In the genomic region with DNA sequence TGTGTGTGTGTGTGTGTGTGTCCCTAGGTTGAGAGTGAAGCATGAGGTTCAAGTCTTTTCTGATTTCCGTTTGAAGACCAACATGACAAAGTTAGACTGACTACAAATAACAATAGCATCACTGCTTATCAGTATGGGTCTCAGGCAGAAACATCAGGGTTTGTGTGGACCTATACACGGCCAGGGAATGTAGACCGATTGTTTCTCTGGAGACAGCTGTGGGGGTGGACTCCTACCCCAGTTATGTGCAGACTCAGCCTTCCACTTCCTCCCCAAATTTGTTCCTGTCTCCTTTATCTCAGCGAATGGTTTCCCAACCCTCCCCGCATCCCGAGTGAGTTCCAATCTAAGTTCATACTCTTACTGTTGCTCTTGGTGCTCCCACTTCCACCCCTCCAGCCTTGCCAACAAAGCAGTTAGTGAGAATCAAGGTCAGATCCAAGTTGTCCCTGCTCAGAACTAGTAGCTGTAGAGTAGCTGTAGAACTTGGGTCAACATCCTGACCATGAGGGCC, we compare ENCODE assay signal across 25 mouse cellular contexts. TPM values are rescaled to one million over a fixed set of nuclear protein-coding genes. Genes with fewer than 3 reads are reported as not detected.
DNase-seq lines count a peak whose midpoint lies in the region; ATAC-seq and TF ChIP-seq lines count a peak whose summit lies in the region.
"Had no signal": no experiment of that assay in that cellular context is flagged by ENCODE, and none has a peak within 500 bp of the region (broad histone marks: within the 10 kb centered on the region; RNA-seq: fewer than 3 reads in every experiment).

No protein-coding gene starts in this region.

- peak; percentile 7 for DNase-seq in heart, postnatal 4 days
- no peak for DNase-seq in heart, postnatal 25 days (ENCODE audit: low spot score)
- DNase-seq in kidney, postnatal 14 days = peak; percentile 15
- DNase-seq in liver, embryonic 11.5 days (ENCODE audit: low spot score) = no peak
- no peak for DNase-seq in hindbrain, postnatal 0 days (ENCODE audit: low spot score)
- DNase-seq: adrenal gland, adult 2 months; adrenal gland, postnatal 14 days; cerebellum, adult 11 months; cerebellum, adult 2 months; cerebellum, adult 9-11 months; cerebellum, postnatal 25 days; forebrain, postnatal 0 days; gastrocnemius, adult 2 months; gastrocnemius, postnatal 14 days had no signal

- no peak for ATAC-seq in kidney, embryonic 14.5 days (ENCODE audit: low FRiP score, low TSS enrichment)
- peak; percentile 52; the same call in 1 of the 2 replicates for ATAC-seq in liver, embryonic 16.5 days (ENCODE audit: low read depth)
- ATAC-seq in liver, embryonic 11.5 days (replicated peaks; ENCODE audit: low FRiP score) = no peak
- ATAC-seq in hindbrain, postnatal 0 days = no peak
- ATAC-seq: CD4-positive, CD25-positive, alpha-beta regulatory T cell, adult 4 months; forebrain, embryonic 14.5 days; forebrain, postnatal 0 days had no signal

- no peaks in the 10 kb centered on the region for H3K9me3 ChIP-seq in kidney, embryonic 14.5 days (ENCODE audit: control insufficient read depth, low read length)
- H3K9me3 ChIP-seq in liver, embryonic 16.5 days (replicated peaks; ENCODE audit: control insufficient read depth, low read length) = no peaks in the 10 kb centered on the region
- no peaks in the 10 kb centered on the region for H3K9me3 ChIP-seq in liver, embryonic 11.5 days (ENCODE audit: control insufficient read depth, low read length)
- no peaks in the 10 kb centered on the region for H3K9me3 ChIP-seq in hindbrain, postnatal 0 days (ENCODE audit: low read length)
- H3K9me3 ChIP-seq: embryonic facial prominence, embryonic 12.5 days; embryonic facial prominence, embryonic 15.5 days; heart, embryonic 13.5 days; hindbrain, embryonic 12.5 days; hindbrain, embryonic 15.5 days had no signal

- TF ChIP-seq CTCF in hindbrain, postnatal 0 days (IDR thresholded peaks at IDR 0.05; ENCODE audit: low read depth) = no peak

- H3K36me3 ChIP-seq in kidney, embryonic 14.5 days (ENCODE audit: control insufficient read depth, insufficient read depth, low read length) = no peaks in the 10 kb centered on the region
- H3K36me3 ChIP-seq in liver, embryonic 16.5 days (ENCODE audit: control insufficient read depth, insufficient read depth) = no peaks in the 10 kb centered on the region
- no peaks in the 10 kb centered on the region for H3K36me3 ChIP-seq in liver, embryonic 11.5 days (ENCODE audit: control insufficient read depth, insufficient read depth, low read length)
- no peaks in the 10 kb centered on the region for H3K36me3 ChIP-seq in hindbrain, postnatal 0 days (ENCODE audit: insufficient read depth, low read length)
- H3K36me3 ChIP-seq: embryonic facial prominence, embryonic 12.5 days; embryonic facial prominence, embryonic 15.5 days; heart, embryonic 13.5 days; hindbrain, embryonic 12.5 days; hindbrain, embryonic 15.5 days had no signal

- peaks cover 28% of the 10 kb centered on the region for H3K4me1 ChIP-seq in kidney, embryonic 14.5 days (ENCODE audit: control insufficient read depth, insufficient read depth, low read length)
- peaks cover 10% of the 10 kb centered on the region for H3K4me1 ChIP-seq in liver, embryonic 16.5 days (ENCODE audit: control insufficient read depth, low read depth, low read length)
- peaks cover 26% of the 10 kb centered on the region for H3K4me1 ChIP-seq in liver, embryonic 11.5 days (replicated peaks; ENCODE audit: control insufficient read depth, insufficient read depth, low read length)
- H3K4me1 ChIP-seq in hindbrain, postnatal 0 days (ENCODE audit: insufficient read depth, low read length) = no peaks in the 10 kb centered on the region; the same call in 1 of the 2 replicates

- H3K4me2 ChIP-seq in kidney, embryonic 14.5 days (replicated peaks; ENCODE audit: low read depth, low read length) = no peak overlapping the region
- H3K4me2 ChIP-seq in liver, embryonic 16.5 days (ENCODE audit: low read depth, low read length) = no peak overlapping the region
- no peak overlapping the region for H3K4me2 ChIP-seq in liver, embryonic 11.5 days
- H3K4me2 ChIP-seq in hindbrain, postnatal 0 days (ENCODE audit: low read depth, low read length) = no peak overlapping the region
- H3K4me2 ChIP-seq: embryonic facial prominence, embryonic 12.5 days; embryonic facial prominence, embryonic 15.5 days; heart, embryonic 13.5 days; hindbrain, embryonic 12.5 days; hindbrain, embryonic 15.5 days had no signal

- 82% methylated on average over 6 of the region's 6 CpGs for WGBS in kidney, embryonic 14.5 days
- WGBS in liver, embryonic 16.5 days (ENCODE audit: insufficient replicate concordance) = 52% methylated on average over 6 of the region's 6 CpGs
- WGBS in liver, embryonic 11.5 days = 43% methylated on average over 6 of the region's 6 CpGs
- 86% methylated on average over 6 of the region's 6 CpGs for WGBS in hindbrain, postnatal 0 days

- intact Hi-C loops in heart, postnatal 25 days (cut with DNase I) = no loop called here

- no peak overlapping the region for H3K4me3 ChIP-seq in kidney, embryonic 14.5 days (ENCODE audit: low read length)
- no peak overlapping the region for H3K4me3 ChIP-seq in liver, embryonic 16.5 days (ENCODE audit: low read depth, low read length)
- no peak overlapping the region for H3K4me3 ChIP-seq in liver, embryonic 11.5 days (ENCODE audit: low read depth, low read length)
- no peak overlapping the region for H3K4me3 ChIP-seq in hindbrain, postnatal 0 days (ENCODE audit: low read length)
- H3K4me3 ChIP-seq: embryonic facial prominence, embryonic 12.5 days; embryonic facial prominence, embryonic 15.5 days; gastrocnemius, adult 2 months; heart, embryonic 13.5 days; hindbrain, embryonic 12.5 days; hindbrain, embryonic 15.5 days had no signal

- H3K27me3 ChIP-seq in kidney, embryonic 14.5 days (ENCODE audit: control insufficient read depth, insufficient read depth, low read length) = no peaks in the 10 kb centered on the region
- no peaks in the 10 kb centered on the region for H3K27me3 ChIP-seq in liver, embryonic 16.5 days (ENCODE audit: control insufficient read depth, insufficient read depth, low read depth, low read length)
- H3K27me3 ChIP-seq in liver, embryonic 11.5 days (replicated peaks; ENCODE audit: control insufficient read depth, insufficient read depth, low read length) = 0 out of 2 replicates have a peak, but pooled peaks cover under 1% of the 10 kb centered on the region
- H3K27me3 ChIP-seq in hindbrain, postnatal 0 days (ENCODE audit: insufficient read depth, low read length) = no peaks in the 10 kb centered on the region
- H3K27me3 ChIP-seq: embryonic facial prominence, embryonic 12.5 days; embryonic facial prominence, embryonic 15.5 days; hindbrain, embryonic 12.5 days; hindbrain, embryonic 15.5 days had no signal

- H3K27ac ChIP-seq in kidney, embryonic 14.5 days (ENCODE audit: low read depth, low read length) = no peak overlapping the region
- no peak overlapping the region for H3K27ac ChIP-seq in liver, embryonic 16.5 days (ENCODE audit: low read length)
- H3K27ac ChIP-seq in liver, embryonic 11.5 days (ENCODE audit: low read depth, low read length) = no peak overlapping the region
- H3K27ac ChIP-seq in hindbrain, postnatal 0 days = no peak overlapping the region
- H3K27ac ChIP-seq: embryonic facial prominence, embryonic 12.5 days; embryonic facial prominence, embryonic 15.5 days; gastrocnemius, adult 2 months; heart, embryonic 13.5 days; hindbrain, embryonic 12.5 days; hindbrain, embryonic 15.5 days had no signal

- H3K9ac ChIP-seq in kidney, embryonic 14.5 days (ENCODE audit: low read depth, low read length) = no peak overlapping the region
- H3K9ac ChIP-seq in liver, embryonic 16.5 days (ENCODE audit: low read depth, low read length) = no peak overlapping the region
- no peak overlapping the region for H3K9ac ChIP-seq in liver, embryonic 11.5 days (ENCODE audit: low read depth, low read length)
- H3K9ac ChIP-seq in hindbrain, postnatal 0 days (replicated peaks; ENCODE audit: low read length) = no peak overlapping the region
- H3K9ac ChIP-seq: embryonic facial prominence, embryonic 12.5 days; embryonic facial prominence, embryonic 15.5 days; forebrain, postnatal 0 days; heart, embryonic 13.5 days; hindbrain, embryonic 12.5 days; hindbrain, embryonic 15.5 days had no signal

RNA-seq across cellular contexts. Expression of a gene that starts 39.9 kb away (rescaled TPM):
- total RNA-seq in heart, postnatal 4 days (2021) = 1 to 10 TPM in 1 of 2 experiments, under 1 TPM in 1; 0.68 to 1.5 TPM
- total RNA-seq in heart, postnatal 25 days (2021) = 1 to 10 TPM in 1 of 2 experiments, under 1 TPM in 1; 0.83 to 1.8 TPM
- polyA plus RNA-seq in kidney, embryonic 14.5 days (2014; fragmentation: Nextera tagmentation; extraction: Ambion mirVana) = 0.29 and 0.53 TPM in 2 replicates
- polyA plus RNA-seq in liver, embryonic 16.5 days (2015; fragmentation: Nextera tagmentation; extraction: Ambion mirVana) = 0.46 TPM in 2 replicates
- polyA plus RNA-seq in liver, embryonic 11.5 days (2014; fragmentation: Nextera tagmentation; extraction: Ambion mirVana) = 0.30 and 0.53 TPM in 2 replicates
- total RNA-seq in hindbrain, postnatal 0 days (2014; rRNA removed) = 0.21 TPM in 1 of 2 replicates, not detected in the other
- 0.52 and 0.53 TPM in 2 replicates for polyA plus RNA-seq in hindbrain, postnatal 0 days (2015; fragmentation: Nextera tagmentation; extraction: Ambion mirVana)
- total RNA-seq: forebrain, postnatal 0 days had no signal
- polyA plus RNA-seq: C2C12; CD4-positive, CD25-positive, alpha-beta regulatory T cell, adult 4 months; forebrain, embryonic 11.5 days; forebrain, embryonic 14.5 days had no signal

Comparison
In these comparisons a context has a peak if more than half of its experiments do, and no peak if none do; other contexts are left out.
1. DNase-seq: peak in heart, postnatal 4 days (single experiment) and kidney, postnatal 14 days (single experiment); none in heart, postnatal 25 days (single experiment), liver, embryonic 11.5 days (single experiment) and hindbrain, postnatal 0 days (single experiment).